Mouse (Mus musculus): Measurements from ENCODE around the gene Nutm2. TPM values are rescaled to one million over a fixed set of nuclear protein-coding genes. Genes with fewer than 3 reads are reported as not detected.
"Not testable (repeated sequence)": the region's sequence is repeated elsewhere in the genome, so short reads cannot be mapped to it uniquely, and the experiment has no call there.

Gene Nutm2
- not detected for total RNA-seq (2021)
- long read RNA-seq, experiment 1: 0 reads
- long read RNA-seq, experiment 2: 0 reads

DNA sequence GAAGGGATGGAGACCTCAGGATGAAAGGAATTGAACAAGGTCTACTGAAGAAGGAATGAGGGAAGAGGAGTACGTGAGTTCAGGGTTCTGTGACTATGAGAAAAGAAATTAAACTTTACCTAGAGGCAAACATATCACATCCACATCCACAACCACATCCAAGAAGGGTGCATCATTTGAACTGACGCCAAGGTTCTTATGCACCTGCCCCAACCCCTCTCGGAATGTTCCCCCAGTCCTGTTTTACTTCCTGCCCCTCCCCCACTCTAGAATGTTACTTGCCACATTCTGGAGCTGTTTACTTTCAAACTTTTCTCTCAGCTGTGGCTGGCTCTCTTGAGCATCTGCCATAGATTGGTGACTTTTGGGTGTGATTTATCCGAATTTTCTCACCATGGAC, at the start of gene Nutm2:
Nutm2 (plus strand) TSS at position 301 of the 400 bp plus-strand sequence.
- no peak for DNase-seq

DNA sequence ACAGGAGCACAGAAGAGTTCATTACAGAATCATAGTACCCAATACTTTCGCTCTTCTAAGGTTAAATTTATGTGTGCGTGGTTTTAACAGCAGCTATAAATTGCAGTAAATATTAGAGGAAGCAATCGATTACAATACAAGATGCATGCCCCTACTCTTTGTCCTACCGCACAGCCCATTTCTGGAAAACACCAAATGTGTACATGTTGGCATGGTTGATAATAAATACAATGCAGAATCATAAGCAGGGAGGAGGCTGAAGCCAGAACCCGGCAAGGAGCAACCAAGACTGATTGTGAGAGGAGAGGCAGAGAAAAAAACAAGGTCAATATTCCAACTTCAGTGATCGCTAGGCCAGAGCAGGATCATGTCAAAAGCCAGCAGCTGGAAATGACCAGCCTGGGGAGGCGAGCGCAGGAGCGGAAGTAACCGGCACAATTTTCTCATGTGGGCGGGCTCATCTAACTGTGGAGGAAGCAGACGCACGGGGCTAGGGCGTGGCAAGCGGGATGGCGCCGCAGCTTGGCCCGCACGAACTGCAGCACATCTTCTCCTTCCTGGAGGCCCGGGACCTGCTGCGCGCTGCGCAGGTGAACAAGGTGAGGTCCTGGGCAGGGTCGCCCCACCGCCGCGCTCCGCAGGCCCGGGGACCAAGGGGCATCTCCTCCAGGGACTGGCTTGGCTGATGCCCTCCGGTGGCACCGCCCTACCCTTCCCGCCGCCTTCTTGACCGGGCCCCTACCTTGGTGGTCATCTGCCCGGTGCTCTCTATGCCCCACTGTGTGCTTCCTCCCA, 49.5 kb upstream of the Nutm2 start, which contains the start of gene Fbxw17:
Fbxw17 (plus strand) TSS at position 476 of the 795 bp plus-strand sequence.
- DNase-seq: peak; percentile 80 to 84

DNA sequence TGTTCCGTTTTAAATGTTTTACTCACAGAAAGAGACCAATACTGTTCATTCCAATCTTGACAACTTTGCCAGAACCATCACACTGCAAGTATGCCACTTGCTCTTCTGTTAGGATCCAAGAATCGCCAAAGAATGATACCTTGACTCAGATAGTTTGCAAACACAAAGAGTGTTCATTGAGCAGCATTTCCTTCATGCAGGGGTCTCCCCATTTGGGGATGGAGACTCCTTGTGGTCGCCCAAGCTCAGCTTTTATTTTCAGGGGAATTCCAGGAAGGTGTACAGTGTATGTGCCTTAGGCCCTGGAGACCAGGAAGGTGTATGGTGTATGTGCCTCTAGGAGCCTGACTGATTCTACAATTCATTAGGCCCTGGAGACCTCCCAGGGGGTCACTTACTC, 48.7 kb upstream of the Nutm2 start:
- DNase-seq: no peak

DNA sequence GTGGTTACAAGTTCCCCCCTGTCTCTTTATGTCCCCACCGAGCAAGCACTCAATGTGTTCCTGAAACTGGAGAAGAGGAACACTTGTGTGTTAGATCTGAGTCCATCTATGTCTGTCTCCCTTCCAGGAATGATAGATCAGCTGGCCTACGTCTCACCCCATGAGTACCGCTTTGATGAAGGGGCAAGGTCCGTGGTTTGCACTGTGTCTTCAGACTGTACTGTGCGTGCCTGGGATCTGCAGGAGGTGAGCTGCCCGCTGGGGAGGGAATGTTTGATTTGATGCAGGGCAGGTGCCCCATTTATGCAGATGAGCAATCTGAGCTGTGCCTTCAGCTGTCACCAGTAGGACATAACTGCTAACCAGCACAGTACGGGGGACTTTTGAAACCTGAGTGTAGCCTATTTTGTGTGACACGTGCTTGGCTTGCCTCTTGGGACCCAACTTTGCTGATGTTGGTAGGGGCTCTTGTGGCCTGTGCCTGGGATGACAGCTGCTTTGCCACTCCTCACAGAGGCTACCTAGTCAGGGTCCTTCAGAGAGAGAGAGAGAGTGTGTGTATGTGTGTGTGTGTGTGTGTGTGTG, 43.4 kb upstream of the Nutm2 start:
- DNase-seq: no peak

- DNase-seq: no peak
Measured at GRCm38 (mm10) chr13:50424517-50424916, 42.6 kb upstream of the Nutm2 start.

- DNase-seq: no peak
Measured at GRCm38 (mm10) chr13:50426686-50427085, 40.4 kb upstream of the Nutm2 start.

GRCm38 (mm10) chr13:50443812-50444211, 23.3 kb upstream of the Nutm2 start, which contains the start of gene Gm47429:
Gm47429 (minus strand) TSS chr13:50443912.
- DNase-seq: no peak

- DNase-seq: no peak
Measured at GRCm38 (mm10) chr13:50445261-50445660, 21.8 kb upstream of the Nutm2 start.

GRCm38 (mm10) chr13:50452266-50452665, 14.8 kb upstream of the Nutm2 start:
- DNase-seq: not testable (repeated sequence)

DNA sequence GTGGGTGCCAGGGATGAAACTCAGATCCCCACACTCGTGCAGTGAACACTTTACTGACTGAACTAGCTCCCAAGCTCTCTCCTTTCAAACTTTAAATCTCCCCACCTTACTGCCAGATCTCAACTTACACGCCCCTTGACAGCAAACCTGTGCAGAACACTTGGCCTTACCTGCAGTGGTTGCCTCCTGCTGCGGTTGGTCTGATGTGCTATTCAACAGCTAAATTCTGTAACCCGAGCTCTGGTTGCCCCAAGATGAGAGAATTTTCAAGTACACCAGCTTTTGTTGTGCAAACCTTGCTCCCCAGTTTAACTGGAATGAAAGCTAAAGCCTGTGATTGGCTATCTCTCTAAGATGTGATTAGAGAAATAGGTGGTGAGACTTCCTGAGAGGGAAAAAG, 13.7 kb upstream of the Nutm2 start:
- DNase-seq: no peak

GRCm38 (mm10) chr13:50460433-50460832, 6.7 kb upstream of the Nutm2 start:
- not testable (repeated sequence) for DNase-seq

DNA sequence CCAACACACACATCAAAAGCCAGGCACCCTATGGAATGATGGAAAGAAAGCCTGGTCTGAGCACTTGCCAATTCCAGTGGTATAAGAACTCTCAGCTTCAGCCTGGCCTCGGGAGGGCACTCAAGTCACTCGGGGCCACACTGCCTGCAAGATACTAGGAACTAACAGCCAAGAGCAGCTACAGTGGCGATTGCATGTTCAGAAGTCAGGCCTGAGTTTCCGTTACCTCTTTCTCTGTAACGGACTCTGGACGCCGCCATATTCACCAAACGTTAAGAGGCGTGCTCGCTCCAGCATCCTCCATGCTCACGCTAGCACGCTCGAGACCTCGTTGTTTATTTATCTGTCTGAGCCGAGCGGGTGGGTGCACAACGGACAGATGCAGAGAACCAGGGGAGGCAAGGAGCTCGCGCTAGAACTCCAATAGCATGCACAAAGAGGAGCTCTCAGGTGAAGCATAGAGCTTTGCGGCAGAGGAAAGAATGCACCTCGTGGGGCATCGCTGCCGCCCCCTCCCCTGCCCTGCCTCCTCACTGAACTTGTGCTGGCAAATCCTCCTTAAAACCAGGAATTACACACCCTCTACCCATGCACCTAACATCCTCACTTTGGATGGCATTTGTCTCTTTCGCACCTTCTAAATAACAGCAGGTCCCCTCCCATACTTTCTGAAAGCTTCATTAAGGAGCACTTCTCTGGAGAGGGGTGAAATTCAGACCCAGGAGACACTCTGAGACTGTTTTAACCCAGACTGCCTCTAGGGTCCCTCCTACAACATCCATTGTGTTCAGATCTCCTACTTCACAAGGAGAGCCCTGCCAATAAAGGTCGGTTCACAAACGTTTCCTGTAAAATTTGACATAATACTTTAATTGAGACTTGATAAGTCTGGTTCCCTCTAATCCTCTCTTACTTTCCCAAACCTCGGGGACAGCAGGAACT, 2.2 kb upstream of the Nutm2 start:
- DNase-seq: no peak

DNA sequence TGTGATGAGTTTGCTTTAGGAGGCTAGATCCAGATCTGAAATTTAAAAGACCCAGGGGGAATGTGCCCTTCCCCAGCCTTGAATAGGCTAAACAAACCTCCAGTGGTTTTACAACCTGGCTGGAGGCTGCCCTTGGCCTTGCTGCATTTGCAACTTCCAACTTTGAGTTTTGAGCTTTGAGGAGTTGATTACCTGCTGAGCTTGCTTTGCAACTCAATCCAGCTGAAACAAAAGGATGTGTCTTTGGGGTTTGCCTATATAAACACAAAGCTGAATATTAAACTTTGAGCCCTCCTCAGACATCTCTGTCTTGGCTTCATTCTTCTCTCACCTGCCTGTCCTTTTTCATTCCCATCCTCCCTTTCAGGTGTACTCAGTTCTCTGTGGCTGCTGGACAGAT, 21.4 kb downstream of the Nutm2 start:
- DNase-seq: not testable (repeated sequence)

GRCm38 (mm10) chr13:50510470-50511343, 43.6 kb downstream of the Nutm2 start:
- not testable (repeated sequence) for DNase-seq

Other genes with a start within 250 kb of the Nutm2 start
- gene Gm906, start 217.0 kb upstream of the Nutm2 start, total RNA-seq (2021): not detected
- gene Fbxw17, start 49.4 kb upstream of the Nutm2 start, total RNA-seq (2021): 1 to 10 TPM; 3.5 to 4.1 TPM
- not detected for gene Gm47429, start 23.4 kb upstream of the Nutm2 start, total RNA-seq (2021)
- gene Gm904, start 175.9 kb downstream of the Nutm2 start, total RNA-seq (2021): not detected
- gene Gm8765, start 231.0 kb downstream of the Nutm2 start, total RNA-seq (2021): under 1 TPM in 1 of 2 experiments, not detected in 1; 0.07 TPM

All from heart, adult 18-20 months (tissue).